Mouse (Mus musculus) frontal cortex, postnatal 36 days (tissue): ENCODE data around the gene Atp13a2.

Experiments used
- DNase-seq, 2 experiments: peaks; one replicate each; pipeline ENCODE4 v3.0.0; 2022; ENCODE audit warnings: low spot score in 2 of 2

Gene Atp13a2

DNA sequence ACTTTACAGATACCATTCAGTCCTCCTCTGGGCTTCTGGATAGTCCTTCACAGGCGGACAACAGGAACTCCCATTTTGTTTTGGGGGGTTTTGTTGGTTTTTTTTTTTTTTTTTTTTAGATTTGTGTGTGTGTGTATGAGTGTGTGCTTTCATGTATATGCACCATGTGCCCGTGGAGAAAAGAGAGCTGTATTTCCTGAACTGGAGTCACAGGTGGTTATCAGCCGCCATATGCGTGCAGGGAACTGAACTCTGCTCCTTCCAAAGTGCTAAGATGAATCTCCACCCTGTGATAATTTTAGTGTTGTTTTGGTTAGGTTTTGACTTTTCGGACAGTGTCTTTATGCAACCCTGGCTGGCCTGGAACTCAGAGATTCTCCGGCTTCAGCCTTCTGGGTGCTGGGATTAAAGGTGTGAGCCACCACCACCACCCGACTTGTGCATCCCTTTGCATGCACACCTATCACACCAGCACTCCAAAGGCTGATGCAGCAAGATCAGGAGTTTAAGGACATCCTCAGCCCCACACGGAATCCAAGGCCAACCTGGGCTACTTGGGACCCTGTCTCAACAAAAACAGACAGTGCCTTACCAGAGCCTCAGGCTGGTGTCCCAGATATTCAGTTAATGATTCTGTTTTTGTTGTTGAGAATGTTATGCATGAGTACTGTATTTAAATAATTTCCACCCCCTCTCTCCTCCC lies 24.3 kb upstream of the Atp13a2 start:
- DNase-seq, result no peak

GRCm38 (mm10) chr4:140962950-140963349 lies 23.7 kb upstream of the Atp13a2 start:
- peak in 1 of 2 experiments; percentile 33 for DNase-seq

DNA sequence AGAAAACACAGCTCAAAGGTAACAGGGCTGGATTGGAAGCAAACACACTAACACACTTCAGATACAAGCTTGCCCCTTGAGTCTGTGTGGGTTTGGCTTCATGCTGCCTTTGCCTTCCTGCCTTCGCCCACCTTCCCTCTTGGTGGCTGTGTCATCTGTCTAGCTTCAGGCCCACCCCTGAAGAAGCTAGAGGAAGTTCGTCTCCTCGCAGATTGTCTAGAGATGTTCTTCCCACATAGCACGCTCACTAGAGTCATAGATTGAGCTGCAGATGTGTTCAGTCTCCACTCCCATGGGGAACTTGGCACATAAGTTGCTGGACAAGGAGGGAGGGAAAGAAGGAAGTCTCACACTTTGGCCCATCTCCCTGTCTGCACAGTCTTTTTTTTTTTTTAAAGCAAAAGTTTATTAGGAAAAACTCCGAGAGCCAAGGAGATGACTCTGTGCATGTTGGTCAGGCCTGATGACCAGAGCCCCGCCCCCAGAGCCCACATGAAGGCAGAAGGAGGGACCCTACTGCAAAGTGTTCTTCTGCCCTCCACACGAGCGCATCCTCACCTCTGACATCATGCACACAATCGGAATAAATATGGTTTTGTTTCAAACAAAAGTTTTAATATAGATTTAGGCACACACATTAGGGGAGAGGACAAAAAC lies 22.6 kb upstream of the Atp13a2 start:
- DNase-seq, result peak in 1 of 2 experiments; percentile 51

GRCm38 (mm10) chr4:140964620-140965019 lies 22.1 kb upstream of the Atp13a2 start:
- peak; percentile 72 to 86 for DNase-seq

DNA sequence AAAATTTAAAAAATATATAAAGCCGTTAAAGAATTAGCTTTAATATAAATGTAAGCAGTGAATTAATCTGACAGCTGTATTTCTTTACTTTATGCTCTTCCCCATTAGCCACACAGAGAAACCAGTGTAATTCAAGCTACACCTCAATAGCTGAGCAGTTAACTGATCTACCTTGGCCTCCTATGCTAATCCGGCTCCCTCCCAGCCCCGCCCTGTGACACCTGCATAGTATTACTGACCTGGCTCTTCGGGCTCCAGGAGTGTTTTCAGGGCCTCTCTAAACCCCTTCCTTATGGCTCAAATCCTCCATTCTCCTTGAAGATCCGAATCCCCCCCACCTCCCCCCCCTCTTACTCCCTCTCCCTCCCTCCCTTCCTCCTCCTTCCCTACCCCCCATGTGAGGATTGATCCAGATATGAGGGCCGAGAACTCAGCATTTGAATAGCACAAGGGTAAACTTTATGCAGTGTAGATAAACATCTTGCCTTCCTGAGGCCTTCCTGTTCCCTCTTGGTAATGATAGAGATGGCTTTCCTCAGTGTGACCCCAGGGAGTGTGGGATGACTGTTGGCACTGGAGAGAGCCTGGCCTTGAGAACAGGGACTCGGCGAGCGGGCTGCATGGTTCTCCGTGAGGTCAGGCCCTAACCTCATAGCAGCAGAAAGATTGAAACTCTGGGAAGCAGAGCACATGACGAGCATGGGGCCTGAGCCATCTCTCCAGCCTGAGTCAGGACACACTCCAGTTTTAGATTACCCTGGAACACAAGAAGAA lies 19.1 kb upstream of the Atp13a2 start:
- no peak for DNase-seq

DNA sequence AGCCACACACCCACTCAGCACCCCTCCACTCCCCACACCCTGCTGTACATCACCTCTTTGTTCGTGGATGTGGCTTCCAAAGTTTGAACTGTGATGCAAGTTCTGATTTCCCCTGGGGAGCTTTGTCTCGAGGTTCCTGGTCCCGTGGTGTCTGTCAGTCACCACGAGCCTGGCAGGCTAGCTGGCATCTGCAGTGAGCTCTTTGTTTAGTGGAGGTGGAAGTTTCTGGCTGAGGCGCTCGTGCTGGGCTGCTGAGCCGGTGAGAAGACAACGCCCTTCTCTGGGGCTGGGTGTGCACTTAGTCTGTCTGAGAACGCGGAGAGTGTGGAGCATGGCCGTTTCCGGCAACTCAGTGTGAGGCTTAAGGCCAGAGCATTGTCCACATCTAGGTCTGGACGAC lies 15.0 kb upstream of the Atp13a2 start:
- DNase-seq, result no peak

DNA sequence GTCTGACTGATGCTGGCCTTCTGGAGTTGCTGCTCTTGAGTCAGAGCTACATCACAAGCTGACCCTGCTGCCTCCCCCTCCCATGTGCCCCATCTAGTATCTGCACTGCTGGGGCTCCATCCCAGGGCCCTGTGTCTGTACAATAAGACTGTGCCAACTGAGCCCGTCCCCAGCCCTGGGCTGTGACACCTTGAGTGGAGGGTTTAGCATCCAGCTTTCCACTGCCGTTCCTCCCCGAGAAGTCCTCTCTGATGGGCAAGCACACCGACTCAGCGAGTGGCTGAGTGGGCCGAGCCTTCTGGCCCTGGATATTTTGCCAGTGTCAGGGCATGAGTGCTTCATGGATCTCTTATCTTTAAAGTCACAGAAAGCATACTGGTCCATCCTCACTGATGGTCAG lies 12.3 kb upstream of the Atp13a2 start:
- DNase-seq, result no peak

GRCm38 (mm10) chr4:140975356-140975755 lies 11.3 kb upstream of the Atp13a2 start:
- no peak for DNase-seq

- DNase-seq, result no peak
These were observed 9.4 kb upstream of the Atp13a2 start for GRCm38 (mm10) chr4:140977278-140977677.

DNA sequence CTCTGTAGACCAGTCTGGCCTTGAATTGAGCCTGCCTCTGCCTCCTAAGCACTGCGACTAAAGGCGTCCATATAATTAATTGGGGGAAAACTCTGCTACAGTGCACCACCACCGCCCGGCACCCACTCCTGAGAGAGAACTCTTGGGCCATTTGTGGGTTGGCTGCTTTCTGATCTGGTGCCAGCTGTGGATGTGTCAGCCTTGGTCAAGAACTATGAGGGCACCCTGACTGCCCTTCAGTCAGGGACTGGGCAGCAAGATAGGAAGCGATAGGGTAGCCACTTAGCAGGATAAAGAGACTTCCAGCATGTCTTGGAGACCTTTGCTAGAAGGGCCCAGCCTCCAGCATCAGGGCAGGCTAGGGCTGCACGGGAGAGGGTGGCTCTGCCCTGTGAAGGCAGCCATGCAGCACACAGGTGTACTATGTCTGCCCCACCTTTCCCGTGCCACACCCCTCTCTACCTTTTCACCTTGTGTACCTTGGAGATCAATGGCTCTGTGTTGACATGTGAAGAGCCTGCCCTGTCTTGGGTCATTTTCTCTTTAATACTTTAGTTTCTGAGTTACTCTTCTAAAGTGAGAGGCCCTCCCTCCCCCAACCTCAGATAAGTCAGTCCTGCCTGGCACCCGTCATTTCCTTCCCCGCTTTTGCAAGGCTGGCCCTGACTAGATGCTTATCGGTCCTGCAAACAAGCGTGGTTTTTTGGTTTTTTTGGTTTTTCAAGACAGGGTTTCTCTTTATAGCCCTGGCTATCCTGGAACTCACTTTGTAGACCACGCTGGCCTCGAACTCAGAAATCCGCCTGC lies 8.6 kb upstream of the Atp13a2 start:
- no peak for DNase-seq

DNA sequence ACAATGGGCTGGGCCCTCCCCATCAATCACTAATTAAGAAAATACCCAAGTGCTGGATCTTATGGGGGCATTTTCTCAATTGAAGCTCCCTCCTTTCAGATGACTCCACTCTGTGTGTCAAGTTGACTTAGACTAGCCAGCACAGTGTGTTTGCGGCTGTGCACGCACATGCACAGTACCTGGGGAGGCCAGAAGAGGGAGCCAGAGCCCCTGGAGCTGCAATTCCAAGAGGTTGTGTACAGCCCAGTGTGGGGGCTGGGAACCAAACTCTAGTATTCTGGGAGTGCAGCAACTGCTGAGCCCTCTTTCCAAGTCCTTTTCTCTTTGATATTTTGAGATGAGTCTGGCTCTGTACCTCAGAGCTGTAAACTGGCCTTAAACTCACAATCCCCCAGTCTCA lies 5.1 kb upstream of the Atp13a2 start:
- DNase-seq, result no peak

DNA sequence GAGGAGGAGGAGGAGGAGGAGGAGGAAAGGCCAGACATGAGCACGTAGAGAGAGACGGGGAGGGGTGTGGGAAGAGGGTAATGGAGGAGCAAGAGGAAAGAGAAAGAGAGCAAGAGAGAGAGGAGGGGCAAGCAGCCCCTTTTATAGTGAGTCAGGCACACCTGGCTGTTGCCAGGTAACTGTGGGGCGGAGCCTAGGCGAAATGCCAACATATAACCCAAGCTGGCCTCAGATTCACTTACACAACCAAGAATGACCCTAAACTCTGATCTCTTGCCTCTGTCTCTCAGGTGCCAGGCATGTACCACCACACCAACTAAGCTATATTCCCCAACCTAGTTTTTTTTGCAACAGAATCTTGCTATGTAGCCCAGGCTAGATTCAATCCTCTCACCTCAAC lies 3.9 kb upstream of the Atp13a2 start:
- DNase-seq, result no peak

- peak in 1 of 2 experiments; percentile 49 for DNase-seq
These were observed 3.2 kb upstream of the Atp13a2 start for GRCm38 (mm10) chr4:140983442-140983841.

- no peak for DNase-seq
These were observed 2.1 kb upstream of the Atp13a2 start for GRCm38 (mm10) chr4:140984544-140984943.

DNA sequence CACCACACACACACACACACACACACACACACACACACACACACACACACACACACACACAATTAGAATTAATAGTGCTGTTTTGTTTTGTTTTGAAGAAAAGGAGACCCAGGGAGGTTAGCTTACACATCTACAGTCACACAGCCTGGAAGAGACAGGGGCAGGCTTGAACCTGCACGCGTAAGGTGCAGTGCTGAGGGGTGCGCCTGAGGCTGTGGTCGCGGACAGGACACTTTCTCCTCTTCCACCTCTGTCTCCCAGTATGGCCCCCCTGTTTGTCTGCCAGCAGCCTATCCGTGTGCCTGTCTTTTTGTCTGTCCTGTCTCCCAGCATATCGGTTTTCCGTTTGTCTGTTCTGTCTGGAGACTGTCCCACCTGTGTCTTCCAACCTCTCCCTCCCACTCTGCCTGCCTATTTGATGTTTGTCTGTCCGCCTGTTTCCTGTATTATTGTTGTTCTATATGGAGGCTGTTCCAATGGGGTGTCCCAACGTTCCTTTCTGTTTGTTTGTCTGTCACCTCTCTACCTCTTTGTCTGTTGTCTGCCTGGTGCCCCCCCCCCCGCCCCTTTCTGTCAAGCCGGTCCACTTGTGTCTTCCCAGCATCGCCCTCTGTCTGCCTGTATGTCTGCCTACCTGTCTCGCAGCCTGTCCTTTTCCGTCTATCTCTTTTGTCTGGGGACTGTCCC lies 506 bp upstream of the Atp13a2 start:
- no peak for DNase-seq

DNA sequence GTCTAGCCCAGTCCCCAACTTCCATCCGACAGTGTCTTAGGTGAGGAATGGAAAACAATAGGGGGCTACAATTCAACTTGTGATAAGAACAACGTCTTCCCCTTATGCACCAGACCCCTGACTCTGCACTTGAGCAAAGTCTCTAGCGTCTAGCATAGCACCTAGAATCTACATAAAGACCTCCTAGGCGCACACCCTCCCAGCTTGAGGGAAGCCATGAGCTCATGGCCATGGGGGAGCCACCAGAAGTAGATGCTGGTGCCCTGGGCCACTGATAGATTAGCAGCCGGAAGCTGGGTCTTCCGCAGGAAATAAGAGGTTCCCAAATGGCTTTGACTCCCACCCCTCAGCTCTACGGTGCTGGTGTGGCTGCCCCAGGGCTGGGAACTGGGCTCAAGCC lies 803 bp downstream of the Atp13a2 start:
- DNase-seq, result no peak

GRCm38 (mm10) chr4:140988706-140989290 lies 2.1 kb downstream of the Atp13a2 start:
- DNase-seq, result no peak

DNA sequence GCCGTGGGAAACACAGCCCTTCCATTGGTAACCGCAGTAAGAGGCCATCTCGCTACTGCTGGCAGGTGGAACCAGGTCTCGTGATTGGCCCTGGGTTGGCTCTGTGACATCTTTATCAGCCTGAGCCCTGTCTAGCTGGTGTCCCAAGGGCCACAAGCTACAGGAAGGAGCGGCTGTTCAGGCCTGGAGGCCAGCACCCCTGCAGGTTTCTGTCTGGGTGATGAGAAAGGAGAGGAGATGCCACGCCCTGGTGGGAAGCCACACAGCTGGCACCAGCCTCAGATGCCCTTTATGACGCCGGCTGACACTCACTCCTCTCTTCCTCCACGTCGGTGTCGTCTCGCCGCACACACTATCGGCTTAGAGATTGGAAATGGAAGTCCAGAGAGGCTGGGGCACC lies 2.8 kb downstream of the Atp13a2 start:
- DNase-seq, result no peak

DNA sequence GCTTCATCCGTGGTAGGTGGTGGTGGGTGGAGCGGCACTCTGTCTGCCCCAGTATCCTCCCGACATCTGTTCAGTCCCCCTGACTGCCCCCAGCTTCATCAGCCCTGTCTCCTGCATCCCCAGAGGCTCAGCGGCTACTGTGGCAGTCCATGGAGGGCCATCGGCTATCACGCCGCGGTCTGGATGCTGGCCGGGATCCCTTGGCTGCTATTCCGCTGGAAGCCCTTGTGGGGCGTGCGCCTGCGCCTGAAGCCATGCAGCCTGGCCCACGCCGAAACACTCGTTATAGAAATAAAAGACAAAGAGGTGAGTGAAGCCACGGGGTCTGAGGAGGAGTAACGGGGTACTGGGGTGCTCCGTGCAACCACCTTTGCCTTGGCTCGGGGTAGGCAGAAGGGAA lies 5.5 kb downstream of the Atp13a2 start:
- no peak for DNase-seq

- no peak for DNase-seq
These were observed 7.2 kb downstream of the Atp13a2 start for GRCm38 (mm10) chr4:140993846-140994245.

DNA sequence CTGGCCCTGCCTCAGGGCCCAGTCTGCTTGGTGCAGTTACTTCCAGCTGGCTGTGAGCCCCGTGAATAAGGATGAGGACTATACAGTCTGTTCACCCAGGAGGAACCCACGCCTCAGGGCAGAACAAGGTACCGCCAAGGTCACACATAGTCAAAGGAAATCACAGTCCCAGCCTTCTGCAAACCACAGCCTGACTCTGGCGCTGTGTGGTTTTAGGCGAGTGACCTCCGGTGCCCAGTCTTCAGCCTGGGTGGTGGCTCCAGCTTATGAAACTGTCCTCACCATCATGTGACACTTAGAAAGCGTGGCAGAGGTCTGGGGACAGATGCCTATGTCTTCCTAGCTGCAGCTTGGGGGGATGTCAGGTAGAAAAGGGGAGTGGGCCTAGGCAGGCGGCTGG lies 9.1 kb downstream of the Atp13a2 start:
- no peak for DNase-seq
